Mouse (Mus musculus): ENCODE data around the gene Trap1. TPM values are rescaled to one million over a fixed set of nuclear protein-coding genes. Genes with fewer than 3 reads are reported as not detected.

Trap1 gene
- polyA plus RNA-seq, 1 experiment from 2014 or later: 122 TPM

DNA sequence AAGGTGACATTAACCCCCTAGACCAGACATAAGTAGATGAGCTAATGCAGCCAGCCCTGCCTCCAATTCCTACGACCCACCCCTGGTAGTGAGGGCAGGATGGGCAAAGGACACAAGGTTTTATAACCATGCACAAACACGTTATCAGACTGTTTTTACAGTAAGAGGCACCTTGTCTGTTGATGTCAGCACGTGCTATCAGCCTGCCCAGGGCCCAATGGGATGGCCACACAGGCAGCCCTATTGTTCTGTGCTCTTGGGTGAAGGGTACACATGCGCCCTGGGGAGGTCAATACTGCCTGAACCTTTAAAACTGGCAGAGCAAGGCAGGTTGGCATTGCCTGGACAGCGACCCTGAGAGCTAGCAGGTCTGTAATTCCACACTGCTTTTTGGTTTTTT, 40.8 kb downstream of the Trap1 start, which contains the start of gene Dnase1:
Gene Dnase1 (plus strand): TSS at position 136 of the 400 bp plus-strand sequence.
- H3K4me2 ChIP-seq (ENCODE audit: low read length): no peak within 1 kb of the TSS
- no peaks in the 10 kb centered on the region for H3K9me3 ChIP-seq (ENCODE audit: control insufficient read depth, low read length)
- WGBS: 73% methylated on average over 5 of the region's 5 CpGs
- H3K36me3 ChIP-seq (ENCODE audit: control insufficient read depth, insufficient read depth, low read length): peaks cover 52% of the 10 kb centered on the region
- ATAC-seq (ENCODE audit: insufficient number of reproducible peaks, insufficient read depth, low FRiP score, low read depth): no peak
- H3K27ac ChIP-seq (replicated peaks in 1 of 2; ENCODE audit: control insufficient read depth in 1 of 2, insufficient read depth in 1 of 2, low read depth in 2 of 2, low read length in 2 of 2): no peak within 1 kb of the TSS
- H3K4me1 ChIP-seq (ENCODE audit: control insufficient read depth in 2 of 2, insufficient read depth in 2 of 2, low read length in 2 of 2): peaks cover 0 to 5% of the 10 kb centered on the region in 2 experiments; a peak in 1 of 4 replicates
- H3K9ac ChIP-seq (ENCODE audit: low read length): no peak within 1 kb of the TSS
- H3K4me3 ChIP-seq (ENCODE audit: control insufficient read depth in 1 of 2, insufficient read depth in 1 of 2, low read depth in 1 of 2, low read length in 2 of 2): no peak within 1 kb of the TSS
- H3K27me3 ChIP-seq (ENCODE audit: control insufficient read depth, insufficient read depth, low read length): no peaks in the 10 kb centered on the region

GRCm38 (mm10) chr16:4035575-4035974, 42.1 kb downstream of the Trap1 start:
- peaks cover 0 to 5% of the 10 kb centered on the region in 2 experiments; a peak in 1 of 4 replicates for H3K4me1 ChIP-seq (ENCODE audit: control insufficient read depth in 2 of 2, insufficient read depth in 2 of 2, low read length in 2 of 2)
- no peaks in the 10 kb centered on the region for H3K9me3 ChIP-seq (ENCODE audit: control insufficient read depth, low read length)
- H3K4me2 ChIP-seq (ENCODE audit: low read length): no peak overlapping the region
- no peak overlapping the region for H3K27ac ChIP-seq (replicated peaks in 1 of 2; ENCODE audit: control insufficient read depth in 1 of 2, insufficient read depth in 1 of 2, low read depth in 2 of 2, low read length in 2 of 2)
- ATAC-seq (ENCODE audit: insufficient number of reproducible peaks, insufficient read depth, low FRiP score, low read depth): no peak
- 78% methylated on average over 2 of the region's 2 CpGs for WGBS
- peaks cover 40% of the 10 kb centered on the region for H3K36me3 ChIP-seq (ENCODE audit: control insufficient read depth, insufficient read depth, low read length)
- H3K27me3 ChIP-seq (ENCODE audit: control insufficient read depth, insufficient read depth, low read length): no peaks in the 10 kb centered on the region
- no peak overlapping the region for H3K9ac ChIP-seq (ENCODE audit: low read length)
- H3K4me3 ChIP-seq (ENCODE audit: control insufficient read depth in 1 of 2, insufficient read depth in 1 of 2, low read depth in 1 of 2, low read length in 2 of 2): no peak overlapping the region

- Histone ChIP-seq H3K4me2 (ENCODE audit: low read length) (no peak overlapping the region), H3K9ac (ENCODE audit: low read length) (no peak overlapping the region), H3K4me3 (ENCODE audit: control insufficient read depth in 1 of 2, insufficient read depth in 1 of 2, low read depth in 1 of 2, low read length in 2 of 2) (no peak overlapping the region), H3K27ac (replicated peaks in 1 of 2; ENCODE audit: control insufficient read depth in 1 of 2, insufficient read depth in 1 of 2, low read depth in 2 of 2, low read length in 2 of 2) (no peak overlapping the region), H3K9me3 (ENCODE audit: control insufficient read depth, low read length) (no peaks in the 10 kb centered on the region), H3K4me1 (ENCODE audit: control insufficient read depth in 2 of 2, insufficient read depth in 2 of 2, low read length in 2 of 2) (peaks cover 0 to 5% of the 10 kb centered on the region in 2 experiments; a peak in 1 of 4 replicates), H3K27me3 (ENCODE audit: control insufficient read depth, insufficient read depth, low read length) (no peaks in the 10 kb centered on the region), H3K36me3 (ENCODE audit: control insufficient read depth, insufficient read depth, low read length) (peaks cover 29% of the 10 kb centered on the region)
- WGBS: 82% methylated on average over 3 of the region's 3 CpGs
- ATAC-seq (ENCODE audit: insufficient number of reproducible peaks, insufficient read depth, low FRiP score, low read depth): no peak
These were observed 43.2 kb downstream of the Trap1 start for GRCm38 (mm10) chr16:4034476-4034875.

- Histone ChIP-seq H3K4me3 (ENCODE audit: control insufficient read depth in 1 of 2, insufficient read depth in 1 of 2, low read depth in 1 of 2, low read length in 2 of 2) (no peak overlapping the region), H3K27ac (replicated peaks in 1 of 2; ENCODE audit: control insufficient read depth in 1 of 2, insufficient read depth in 1 of 2, low read depth in 2 of 2, low read length in 2 of 2) (no peak overlapping the region), H3K4me1 (ENCODE audit: control insufficient read depth in 2 of 2, insufficient read depth in 2 of 2, low read length in 2 of 2) (peaks cover 0 to 5% of the 10 kb centered on the region in 2 experiments; a peak in 1 of 4 replicates), H3K27me3 (ENCODE audit: control insufficient read depth, insufficient read depth, low read length) (no peaks in the 10 kb centered on the region), H3K9me3 (ENCODE audit: control insufficient read depth, low read length) (no peaks in the 10 kb centered on the region), H3K36me3 (ENCODE audit: control insufficient read depth, insufficient read depth, low read length) (peaks cover 24% of the 10 kb centered on the region), H3K4me2 (ENCODE audit: low read length) (no peak overlapping the region), H3K9ac (ENCODE audit: low read length) (no peak overlapping the region)
- ATAC-seq (ENCODE audit: insufficient number of reproducible peaks, insufficient read depth, low FRiP score, low read depth): no peak
- 35% methylated on average over 5 of the region's 5 CpGs for WGBS
These were observed 43.7 kb downstream of the Trap1 start for GRCm38 (mm10) chr16:4033971-4034370.

GRCm38 (mm10) chr16:4032341-4032748, 45.3 kb downstream of the Trap1 start:
- Histone ChIP-seq H3K9ac (ENCODE audit: low read length) (no peak overlapping the region), H3K4me3 (ENCODE audit: control insufficient read depth in 1 of 2, insufficient read depth in 1 of 2, low read depth in 1 of 2, low read length in 2 of 2) (no peak overlapping the region), H3K4me2 (ENCODE audit: low read length) (no peak overlapping the region), H3K4me1 (ENCODE audit: control insufficient read depth in 2 of 2, insufficient read depth in 2 of 2, low read length in 2 of 2) (peaks cover 0 to 5% of the 10 kb centered on the region in 2 experiments; a peak in 1 of 4 replicates), H3K36me3 (ENCODE audit: control insufficient read depth, insufficient read depth, low read length) (peaks cover 8% of the 10 kb centered on the region), H3K27ac (replicated peaks in 1 of 2; ENCODE audit: control insufficient read depth in 1 of 2, insufficient read depth in 1 of 2, low read depth in 2 of 2, low read length in 2 of 2) (no peak overlapping the region), H3K27me3 (ENCODE audit: control insufficient read depth, insufficient read depth, low read length) (no peaks in the 10 kb centered on the region), H3K9me3 (ENCODE audit: control insufficient read depth, low read length) (no peaks in the 10 kb centered on the region)
- no peak for ATAC-seq (ENCODE audit: insufficient number of reproducible peaks, insufficient read depth, low FRiP score, low read depth)
- 69% methylated on average over 6 of the region's 6 CpGs for WGBS

- Histone ChIP-seq H3K4me1 (ENCODE audit: control insufficient read depth in 2 of 2, insufficient read depth in 2 of 2, low read length in 2 of 2) (peaks cover 0 to 5% of the 10 kb centered on the region in 2 experiments; a peak in 1 of 4 replicates), H3K27me3 (ENCODE audit: control insufficient read depth, insufficient read depth, low read length) (no peaks in the 10 kb centered on the region), H3K27ac (replicated peaks in 1 of 2; ENCODE audit: control insufficient read depth in 1 of 2, insufficient read depth in 1 of 2, low read depth in 2 of 2, low read length in 2 of 2) (no peak overlapping the region), H3K9me3 (ENCODE audit: control insufficient read depth, low read length) (no peaks in the 10 kb centered on the region), H3K4me2 (ENCODE audit: low read length) (no peak overlapping the region), H3K36me3 (ENCODE audit: control insufficient read depth, insufficient read depth, low read length) (peaks cover under 1% of the 10 kb centered on the region), H3K9ac (ENCODE audit: low read length) (no peak overlapping the region), H3K4me3 (ENCODE audit: control insufficient read depth in 1 of 2, insufficient read depth in 1 of 2, low read depth in 1 of 2, low read length in 2 of 2) (no peak overlapping the region)
- ATAC-seq (ENCODE audit: insufficient number of reproducible peaks, insufficient read depth, low FRiP score, low read depth): no peak
- WGBS: 71% methylated on average over 4 of the region's 6 CpGs
These were observed 46.0 kb downstream of the Trap1 start for GRCm38 (mm10) chr16:4031441-4032274.

DNA sequence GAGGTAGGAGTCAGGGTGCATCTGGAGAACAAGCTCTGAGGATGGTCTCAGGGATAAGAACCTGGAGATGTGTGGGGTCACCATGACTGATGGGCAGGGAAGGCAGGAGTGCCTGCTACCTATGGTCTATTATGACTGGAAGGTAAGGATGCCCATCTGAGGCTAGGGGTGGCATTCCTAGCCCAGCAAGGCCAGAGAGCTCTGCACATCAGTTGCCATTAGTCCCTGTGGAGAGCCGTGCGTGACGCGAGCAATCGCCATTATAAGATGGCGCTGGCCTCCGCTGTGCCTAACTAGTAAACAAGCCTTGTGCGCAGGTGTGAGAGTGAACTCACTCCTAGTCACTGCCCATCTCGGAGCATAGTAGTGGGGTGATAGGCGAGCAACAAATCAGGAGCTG, 47.1 kb downstream of the Trap1 start:
- no peak overlapping the region for H3K9ac ChIP-seq (ENCODE audit: low read length)
- H3K4me1 ChIP-seq (ENCODE audit: control insufficient read depth in 2 of 2, insufficient read depth in 2 of 2, low read length in 2 of 2): peaks cover 0 to 5% of the 10 kb centered on the region in 2 experiments; a peak in 1 of 4 replicates
- no peak overlapping the region for H3K4me2 ChIP-seq (ENCODE audit: low read length)
- no peak overlapping the region for H3K27ac ChIP-seq (replicated peaks in 1 of 2; ENCODE audit: control insufficient read depth in 1 of 2, insufficient read depth in 1 of 2, low read depth in 2 of 2, low read length in 2 of 2)
- 90% methylated on average over 10 of the region's 10 CpGs for WGBS
- no peak overlapping the region for H3K4me3 ChIP-seq (ENCODE audit: control insufficient read depth in 1 of 2, insufficient read depth in 1 of 2, low read depth in 1 of 2, low read length in 2 of 2)
- no peaks in the 10 kb centered on the region for H3K9me3 ChIP-seq (ENCODE audit: control insufficient read depth, low read length)
- no peaks in the 10 kb centered on the region for H3K27me3 ChIP-seq (ENCODE audit: control insufficient read depth, insufficient read depth, low read length)
- no peaks in the 10 kb centered on the region for H3K36me3 ChIP-seq (ENCODE audit: control insufficient read depth, insufficient read depth, low read length)
- ATAC-seq (ENCODE audit: insufficient number of reproducible peaks, insufficient read depth, low FRiP score, low read depth): no peak

Data from heart, embryonic 14.5 days (tissue).